Mouse (Mus musculus): ENCODE results near the gene Tmem140. TPM values are rescaled to one million over a fixed set of nuclear protein-coding genes. Genes with fewer than 3 reads are reported as not detected.

The Tmem140 gene
- polyA plus RNA-seq (2012; rRNA removed), result 15.7 and 22.3 TPM in 2 replicates

DNA sequence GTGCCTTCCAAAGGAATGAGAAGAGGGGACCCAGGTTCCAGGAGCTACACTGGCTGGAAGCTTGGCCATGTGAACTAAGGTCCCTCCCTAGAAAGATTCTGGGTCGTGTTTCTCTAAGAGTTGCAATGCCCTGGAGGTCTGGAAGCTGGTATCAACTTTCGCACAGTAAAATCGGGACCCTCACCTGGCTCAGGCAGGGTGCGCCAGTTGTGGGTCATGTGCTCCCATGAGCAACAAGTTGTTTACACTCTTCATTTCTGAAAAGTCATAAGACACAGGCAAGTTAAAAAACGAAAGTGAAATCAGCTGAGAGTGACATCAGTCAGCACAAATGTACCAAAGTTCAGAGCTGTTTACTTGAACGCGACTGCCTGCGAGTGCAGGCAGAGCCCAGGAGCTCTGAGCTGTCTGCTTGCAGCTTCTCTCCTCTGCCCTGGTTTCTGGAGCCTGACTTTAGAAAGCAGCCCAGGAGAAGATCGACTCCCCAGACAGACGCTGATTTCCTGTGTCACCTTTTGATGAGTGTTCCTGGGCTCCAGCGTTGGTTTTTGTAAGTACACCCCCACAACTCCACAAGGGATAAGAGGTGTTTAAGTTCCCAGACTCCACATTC lies at the start of gene Tmem140:
Gene Tmem140 (plus strand): TSS at position 356 of the 613 bp plus-strand sequence.
- Histone ChIP-seq H3K36me3 (ENCODE audit: control insufficient read depth, insufficient read depth, low read length) (no peaks in the 10 kb centered on the region), H3K4me3 (ENCODE audit: control insufficient read depth, insufficient read depth, low read length) (peak within 1 kb of the TSS; percentile 48), H3K27ac (ENCODE audit: control insufficient read depth, insufficient read depth, low read length) (peak within 1 kb of the TSS; percentile 85), H3K27me3 (ENCODE audit: control insufficient read depth, insufficient read depth, low read length) (no peaks in the 10 kb centered on the region), H3K4me1 (replicated peaks; ENCODE audit: control insufficient read depth, insufficient read depth, low read length) (peaks cover 30% of the 10 kb centered on the region)
- peak; percentile 77; the same call in 1 of the 2 replicates for TF ChIP-seq POLR2A (IDR thresholded peaks at IDR 0.05; ENCODE audit: control insufficient read depth, extremely low read depth, insufficient read depth, low read length, poor library complexity)
- TF ChIP-seq CTCF (IDR thresholded peaks at IDR 0.05; ENCODE audit: borderline replicate concordance, control insufficient read depth, extremely low read depth, insufficient read depth, low read length, poor library complexity), result no peak
- WGBS, result 0% methylated on average over 11 of the region's 11 CpGs
- DNase-seq, result peak; percentile 58

DNA sequence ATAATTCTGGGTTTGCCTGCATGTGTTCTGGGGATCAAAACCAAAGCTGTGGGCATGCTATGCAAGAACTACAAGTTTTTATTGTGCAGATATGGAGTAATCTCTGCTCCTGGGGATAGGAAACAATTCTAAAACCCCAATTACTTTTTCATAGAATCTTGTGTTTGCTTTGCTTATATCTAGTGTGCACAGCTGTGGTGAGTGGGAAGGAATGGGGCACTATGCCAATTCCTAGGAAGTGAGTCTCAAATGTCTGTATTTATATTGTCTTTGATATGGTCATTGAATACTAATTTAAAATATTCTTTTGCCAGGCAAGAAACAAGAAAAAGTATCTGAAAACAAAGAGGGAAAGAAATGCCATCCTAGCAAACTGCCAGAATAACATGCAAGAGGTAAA lies 38.5 kb upstream of the Tmem140 start:
- TF ChIP-seq POLR2A (IDR thresholded peaks at IDR 0.05; ENCODE audit: control insufficient read depth, extremely low read depth, insufficient read depth, low read length, poor library complexity) (no peak), CTCF (IDR thresholded peaks at IDR 0.05; ENCODE audit: borderline replicate concordance, control insufficient read depth, extremely low read depth, insufficient read depth, low read length, poor library complexity) (no peak)
- no peaks in the 10 kb centered on the region for H3K4me1 ChIP-seq (replicated peaks; ENCODE audit: control insufficient read depth, insufficient read depth, low read length)
- H3K27ac ChIP-seq (ENCODE audit: control insufficient read depth, insufficient read depth, low read length), result no peak overlapping the region
- no peak for DNase-seq
- H3K27me3 ChIP-seq (ENCODE audit: control insufficient read depth, insufficient read depth, low read length), result no peaks in the 10 kb centered on the region
- H3K36me3 ChIP-seq (ENCODE audit: control insufficient read depth, insufficient read depth, low read length), result no peaks in the 10 kb centered on the region
- H3K4me3 ChIP-seq (ENCODE audit: control insufficient read depth, insufficient read depth, low read length), result no peak overlapping the region

DNA sequence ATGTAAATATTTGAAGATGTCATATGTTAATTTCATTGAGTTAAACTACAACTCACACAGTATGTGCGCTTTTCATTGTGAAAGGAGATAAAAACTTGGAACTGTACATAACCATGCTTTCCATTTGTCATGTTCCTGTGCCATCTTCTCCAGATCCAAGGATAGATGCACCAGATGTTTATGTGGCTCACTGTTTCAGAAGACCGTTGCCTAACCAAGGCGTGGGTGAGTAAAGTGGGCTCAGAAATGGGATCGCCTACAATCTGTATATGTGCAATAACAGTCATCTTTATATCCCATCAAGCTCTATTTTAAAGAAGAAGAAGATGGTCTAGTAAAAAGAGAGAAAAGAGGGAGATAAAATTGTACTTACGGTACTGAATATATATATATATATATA lies 30.6 kb upstream of the Tmem140 start:
- no peak for DNase-seq
- Histone ChIP-seq H3K27me3 (ENCODE audit: control insufficient read depth, insufficient read depth, low read length) (no peaks in the 10 kb centered on the region), H3K27ac (ENCODE audit: control insufficient read depth, insufficient read depth, low read length) (no peak overlapping the region), H3K36me3 (ENCODE audit: control insufficient read depth, insufficient read depth, low read length) (no peaks in the 10 kb centered on the region), H3K4me1 (replicated peaks; ENCODE audit: control insufficient read depth, insufficient read depth, low read length) (no peaks in the 10 kb centered on the region), H3K4me3 (ENCODE audit: control insufficient read depth, insufficient read depth, low read length) (no peak overlapping the region)
- 97% methylated on average over 5 of the region's 5 CpGs for WGBS
- TF ChIP-seq CTCF (IDR thresholded peaks at IDR 0.05; ENCODE audit: borderline replicate concordance, control insufficient read depth, extremely low read depth, insufficient read depth, low read length, poor library complexity) (no peak), POLR2A (IDR thresholded peaks at IDR 0.05; ENCODE audit: control insufficient read depth, extremely low read depth, insufficient read depth, low read length, poor library complexity) (no peak)

DNA sequence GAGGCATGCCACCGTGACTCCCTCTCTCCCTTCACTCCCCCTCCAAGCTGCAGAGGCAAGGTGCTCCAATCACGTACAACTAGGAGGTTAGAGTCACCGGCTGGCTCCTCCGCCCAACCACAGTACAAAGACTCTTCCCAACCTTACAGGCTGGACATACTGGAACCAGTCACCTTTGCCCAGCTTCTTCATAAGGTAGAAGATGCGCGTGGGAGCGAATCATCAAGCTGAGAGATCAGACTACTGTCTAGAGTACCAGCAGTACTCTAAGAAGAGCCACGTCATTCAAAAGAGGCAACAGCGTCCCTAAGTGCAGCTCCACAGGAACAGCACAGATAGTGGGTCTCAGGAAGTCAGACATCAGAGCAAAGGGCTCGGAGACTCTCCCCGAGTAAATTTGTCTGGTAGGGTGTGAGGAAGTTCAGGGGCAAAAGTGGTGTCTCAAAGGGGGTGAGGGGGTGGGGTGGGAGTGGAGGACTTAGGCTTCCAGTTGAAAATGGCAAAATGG lies 1.3 kb upstream of the Tmem140 start:
- peak; percentile 37 for DNase-seq
- Histone ChIP-seq H3K4me3 (ENCODE audit: control insufficient read depth, insufficient read depth, low read length) (0 out of 2 replicates have a peak overlapping the region, but pooled peaks have one; percentile 11), H3K4me1 (replicated peaks; ENCODE audit: control insufficient read depth, insufficient read depth, low read length) (peaks cover 23% of the 10 kb centered on the region), H3K36me3 (ENCODE audit: control insufficient read depth, insufficient read depth, low read length) (no peaks in the 10 kb centered on the region), H3K27ac (ENCODE audit: control insufficient read depth, insufficient read depth, low read length) (peak overlapping the region; percentile 85), H3K27me3 (ENCODE audit: control insufficient read depth, insufficient read depth, low read length) (no peaks in the 10 kb centered on the region)
- no peak for TF ChIP-seq CTCF (IDR thresholded peaks at IDR 0.05; ENCODE audit: borderline replicate concordance, control insufficient read depth, extremely low read depth, insufficient read depth, low read length, poor library complexity)
- TF ChIP-seq POLR2A (IDR thresholded peaks at IDR 0.05; ENCODE audit: control insufficient read depth, extremely low read depth, insufficient read depth, low read length, poor library complexity), result no peak
- 60% methylated on average over 11 of the region's 11 CpGs for WGBS

DNA sequence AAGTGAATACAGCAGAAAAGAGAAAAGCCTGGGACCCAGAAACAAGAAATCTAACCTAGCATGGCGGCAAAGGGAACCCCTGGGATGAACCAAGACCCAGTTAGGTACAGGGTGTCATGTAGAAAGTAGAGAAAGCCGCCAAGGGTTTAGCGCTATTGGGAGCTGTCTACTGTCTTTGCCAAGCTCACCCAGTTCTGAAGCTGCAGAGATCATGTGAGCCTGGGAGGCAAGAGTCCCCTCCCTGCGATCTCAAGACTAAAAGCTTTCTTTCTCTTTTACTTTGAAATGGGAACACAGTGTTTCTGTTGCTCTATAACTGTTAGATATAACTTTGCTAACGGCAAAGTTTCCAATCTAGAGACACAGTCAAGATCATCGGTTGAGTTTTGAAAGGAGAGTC lies 565 bp upstream of the Tmem140 start:
- Histone ChIP-seq H3K36me3 (ENCODE audit: control insufficient read depth, insufficient read depth, low read length) (no peaks in the 10 kb centered on the region), H3K27ac (ENCODE audit: control insufficient read depth, insufficient read depth, low read length) (peak overlapping the region; percentile 85), H3K27me3 (ENCODE audit: control insufficient read depth, insufficient read depth, low read length) (no peaks in the 10 kb centered on the region), H3K4me1 (replicated peaks; ENCODE audit: control insufficient read depth, insufficient read depth, low read length) (peaks cover 30% of the 10 kb centered on the region), H3K4me3 (ENCODE audit: control insufficient read depth, insufficient read depth, low read length) (peak overlapping the region; percentile 48)
- DNase-seq, result peak; percentile 54
- WGBS, result 3% methylated on average over 6 of the region's 6 CpGs
- no peak for TF ChIP-seq POLR2A (IDR thresholded peaks at IDR 0.05; ENCODE audit: control insufficient read depth, extremely low read depth, insufficient read depth, low read length, poor library complexity)
- TF ChIP-seq CTCF (IDR thresholded peaks at IDR 0.05; ENCODE audit: borderline replicate concordance, control insufficient read depth, extremely low read depth, insufficient read depth, low read length, poor library complexity), result no peak

DNA sequence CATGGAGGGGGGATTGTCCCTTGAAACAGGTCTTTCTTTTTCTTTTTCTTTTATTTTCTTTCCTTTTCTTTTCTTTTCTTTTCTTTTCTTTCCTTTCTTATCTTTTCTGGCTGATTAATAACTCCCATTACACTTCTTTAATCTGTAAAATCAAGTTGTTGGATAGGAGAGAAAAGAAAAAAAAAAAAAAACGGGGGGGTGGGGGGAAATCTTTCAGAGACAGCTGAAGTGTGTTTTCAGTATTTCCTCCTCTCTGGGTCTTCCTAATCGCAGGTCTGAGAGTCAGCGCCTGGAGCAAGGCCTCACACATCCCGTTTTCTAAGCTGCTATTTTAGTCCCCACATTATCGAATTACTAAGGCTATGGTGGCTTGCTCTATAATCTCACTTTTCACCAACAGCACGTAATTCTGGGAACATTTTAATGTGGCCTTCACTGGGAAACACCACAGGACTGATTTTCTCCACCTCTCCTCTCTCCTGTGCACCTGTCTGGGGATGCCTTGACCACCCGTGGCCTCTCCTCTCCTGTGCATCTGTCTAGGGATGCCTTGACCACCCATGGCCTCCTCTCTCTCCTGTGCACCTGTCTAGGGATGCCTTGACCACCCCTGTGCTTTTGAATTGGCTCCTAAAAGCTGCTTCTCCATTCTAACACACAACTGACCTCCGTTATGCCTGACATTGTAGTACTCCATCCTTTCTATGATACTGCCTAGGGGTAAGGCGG lies 1.0 kb downstream of the Tmem140 start:
- Histone ChIP-seq H3K36me3 (ENCODE audit: control insufficient read depth, insufficient read depth, low read length) (no peaks in the 10 kb centered on the region), H3K4me3 (ENCODE audit: control insufficient read depth, insufficient read depth, low read length) (no peak overlapping the region), H3K4me1 (replicated peaks; ENCODE audit: control insufficient read depth, insufficient read depth, low read length) (peaks cover 36% of the 10 kb centered on the region), H3K27me3 (ENCODE audit: control insufficient read depth, insufficient read depth, low read length) (no peaks in the 10 kb centered on the region), H3K27ac (ENCODE audit: control insufficient read depth, insufficient read depth, low read length) (peak overlapping the region; percentile 34; the same call in 1 of the 2 replicates)
- WGBS, result 40% methylated on average over 9 of the region's 9 CpGs
- no peak for DNase-seq
- TF ChIP-seq CTCF (IDR thresholded peaks at IDR 0.05; ENCODE audit: borderline replicate concordance, control insufficient read depth, extremely low read depth, insufficient read depth, low read length, poor library complexity) (no peak), POLR2A (IDR thresholded peaks at IDR 0.05; ENCODE audit: control insufficient read depth, extremely low read depth, insufficient read depth, low read length, poor library complexity) (no peak)
